Mouse (Mus musculus) CH12.LX (cell line): ENCODE data around the gene Iqschfp. TPM values are rescaled to one million over a fixed set of nuclear protein-coding genes. Genes with fewer than 3 reads are reported as not detected.

Experiments
- DNase-seq: peaks from one replicate; pipeline ENCODE4 v3.0.0-alpha.2; 2013; ENCODE audit errors: extremely low read depth
- H3K27ac ChIP-seq: 2 replicates; pipeline ENCODE4 v1.5.1; 2012; ENCODE audit warnings: low read depth, mild to moderate bottlenecking, control low read depth, moderate library complexity; ENCODE audit not compliant: insufficient read depth
- H3K27me3 ChIP-seq: replicated peaks from 2 replicates; pipeline ENCODE3; 2012; ENCODE audit warnings: inconsistent platforms
- H3K36me3 ChIP-seq, 2 experiments: replicated peaks in 1 of 2; 2 replicates each; pipeline versions ENCODE3 to v1.6.1; 2012; ENCODE audit warnings: inconsistent platforms in 1 of 2, low read length in 1 of 2, mild to moderate bottlenecking in 1 of 2, mixed read lengths in 1 of 2, moderate library complexity in 1 of 2; ENCODE audit not compliant: control insufficient read depth in 1 of 2, insufficient read depth in 1 of 2
- H3K4me1 ChIP-seq, 2 experiments: 2 replicates each; pipeline ENCODE4 v1.6.1; 2012; ENCODE audit warnings: inconsistent platforms in 1 of 2, moderate library complexity in 1 of 2; ENCODE audit not compliant: insufficient read depth in 2 of 2, control insufficient read depth in 1 of 2
- H3K4me2 ChIP-seq: 2 replicates; pipeline ENCODE4 v1.6.1; 2012; ENCODE audit warnings: low read depth, mild to moderate bottlenecking, control low read depth; ENCODE audit not compliant: poor library complexity, insufficient read depth, severe bottlenecking
- H3K4me3 ChIP-seq, 3 experiments: fragments of 150-350 bp in 1 of 3; sonication (generic) in 1 of 3; replicated peaks in 1 of 3; 2 replicates each; pipeline versions ENCODE3 to v1.5.1; 2011 to 2012; ENCODE audit warnings: low read depth in 2 of 3, low read length in 2 of 3, mild to moderate bottlenecking in 2 of 3, moderate library complexity in 2 of 3, control low read depth in 1 of 3, improper control_type of control experiment in 1 of 3, inconsistent platforms in 1 of 3, mixed read lengths in 1 of 3; ENCODE audit not compliant: poor library complexity in 1 of 3
- H3K79me2 ChIP-seq: replicated peaks from 2 replicates; pipeline ENCODE4 v1.6.1; 2012; ENCODE audit warnings: mild to moderate bottlenecking, moderate library complexity; ENCODE audit not compliant: control insufficient read depth, poor library complexity, insufficient read depth, severe bottlenecking; ENCODE audit errors: extremely low read depth
- H3K9ac ChIP-seq: 2 replicates; pipeline ENCODE4 v1.6.1; 2012; ENCODE audit warnings: low read depth, mild to moderate bottlenecking, control low read depth, moderate library complexity; ENCODE audit not compliant: insufficient read depth
- H3K9me3 ChIP-seq: replicated peaks from 2 replicates; pipeline ENCODE3; 2012; ENCODE audit warnings: low read length, inconsistent platforms, mixed read lengths
- E2F4 ChIP-seq: IDR thresholded peaks from 2 replicates; pipeline ENCODE4 v1.6.1; 2011; ENCODE audit warnings: low read depth, low read length, improper control_type of control experiment; ENCODE audit not compliant: insufficient replicate concordance
- ELF1 ChIP-seq: IDR thresholded peaks from 2 replicates; pipeline ENCODE4 v1.6.1; 2014; ENCODE audit warnings: low read depth, mild to moderate bottlenecking, inconsistent platforms, low read length, improper control_type of control experiment
- ETS1 ChIP-seq: conservative IDR thresholded peaks from 2 replicates; pipeline ENCODE4 v1.6.1; 2012; ENCODE audit warnings: low read depth, mild to moderate bottlenecking, inconsistent platforms, low read length, improper control_type of control experiment, moderate library complexity
- JUN ChIP-seq: IDR thresholded peaks from 2 replicates; pipeline ENCODE4 v1.6.1; 2011; ENCODE audit warnings: low read depth, mild to moderate bottlenecking, low read length, improper control_type of control experiment, moderate library complexity; ENCODE audit not compliant: insufficient read depth
- JUND ChIP-seq: conservative IDR thresholded peaks from 2 replicates; pipeline ENCODE4 v1.6.1; 2011; ENCODE audit warnings: low read depth, low read length, improper control_type of control experiment
- MAZ ChIP-seq: IDR thresholded peaks from 2 replicates; pipeline ENCODE4 v1.6.1; 2012; ENCODE audit warnings: low read depth, mild to moderate bottlenecking, inconsistent platforms, low read length, improper control_type of control experiment, moderate library complexity
- MEF2A ChIP-seq: IDR thresholded peaks from 2 replicates; pipeline ENCODE4 v1.6.1; 2014; ENCODE audit warnings: low read depth, mild to moderate bottlenecking, inconsistent platforms, low read length, improper control_type of control experiment, borderline replicate concordance
- MYC ChIP-seq: IDR thresholded peaks from 2 replicates; pipeline ENCODE4 v1.6.1; 2011; ENCODE audit warnings: low read depth, mild to moderate bottlenecking, improper control_type of control experiment, low read length
- PAX5 ChIP-seq: IDR thresholded peaks from 2 replicates; pipeline ENCODE4 v1.6.1; 2012; ENCODE audit warnings: low read length, inconsistent platforms, mixed read lengths
- POLR2A ChIP-seq: IDR thresholded peaks from 2 replicates; pipeline ENCODE4 v1.6.1; 2011; ENCODE audit warnings: low read depth, mild to moderate bottlenecking, improper control_type of control experiment, low read length
- RAD21 ChIP-seq: IDR thresholded peaks from 2 replicates; pipeline ENCODE4 v1.6.1; 2011; ENCODE audit warnings: low read depth, mild to moderate bottlenecking, low read length, improper control_type of control experiment, moderate library complexity
- SIN3A ChIP-seq: IDR thresholded peaks from 2 replicates; pipeline ENCODE4 v1.6.1; 2012; ENCODE audit warnings: low read length, improper control_type of control experiment, inconsistent platforms
- SMC3 ChIP-seq: IDR thresholded peaks from 2 replicates; pipeline ENCODE4 v1.6.1; 2011; ENCODE audit warnings: low read depth, low read length, improper control_type of control experiment
- UBTF ChIP-seq: IDR thresholded peaks from 2 replicates; pipeline ENCODE4 v1.6.1; 2012; ENCODE audit warnings: low read depth, mild to moderate bottlenecking, inconsistent platforms, low read length, improper control_type of control experiment, moderate library complexity
- ZC3H11A ChIP-seq: IDR thresholded peaks from 2 replicates; pipeline ENCODE4 v1.6.1; 2012; ENCODE audit warnings: low read depth, mild to moderate bottlenecking, inconsistent platforms, low read length, improper control_type of control experiment
- ZNF384 ChIP-seq: IDR thresholded peaks from 2 replicates; pipeline ENCODE4 v1.6.1; 2012; ENCODE audit warnings: low read depth, low read length, improper control_type of control experiment, inconsistent platforms
- dilution Hi-C: fragments of 300-500 bp; cut with MboI; formaldehyde crosslinking; loops from 2 replicates; pipeline ENCODE4 v1.14.3; 2020; ENCODE audit warnings: low sequenced_read_pairs; ENCODE audit not compliant: extremely low pct_unique_long_range_greater_than_20kb, extremely low pct_ligation_motif_present
- in situ Hi-C: fragments of 300-500 bp; cut with MboI; formaldehyde crosslinking; loops from 3 replicates; pipeline ENCODE4 v1.14.3; 2019; ENCODE audit warnings: low sequenced_read_pairs, low pct_ligation_motif_present, low pct_unique_long_range_greater_than_20kb, mixed read lengths
- polyA plus RNA-seq: library from polyadenylated mRNA; unstranded; fragments of >175 nt; gene quantifications from 2 replicates; pipeline ENCODE4 v1.2.1, GENCODE M21; 2012; ENCODE audit warnings: low read depth; ENCODE audit not compliant: insufficient read length
- total RNA-seq, 2 experiments: library from RNA; depleted of rRNA; stranded (reverse); fragments of 300-350 nt in 1 of 2; fragments of >200 nt in 1 of 2; gene quantifications; 2 replicates each; pipeline ENCODE4 v1.2.3; 2012 to 2014

Iqschfp gene
- total and polyA plus RNA-seq, 3 experiments = 0.13 to 0.25 TPM; not detected in 1

GRCm38 (mm10) chr3:68576431-68576830, 684.4 kb downstream of the Iqschfp start:
- Histone ChIP-seq H3K79me2 (no peaks in the 10 kb centered on the region), H3K36me3 (no peaks in the 10 kb centered on the region), H3K4me2 (no peak overlapping the region), H3K9me3 (no peaks in the 10 kb centered on the region), H3K27ac (no peak overlapping the region), H3K4me3 (no peak overlapping the region), H3K4me1 (no peaks in the 10 kb centered on the region; a peak in 1 of 4 replicates), H3K9ac (no peak overlapping the region), H3K27me3 (no peaks in the 10 kb centered on the region)
- DNase-seq = no peak
- in situ Hi-C loops (no loop called here), dilution Hi-C loops (no loop called here)
- TF ChIP-seq PAX5 (no peak), MAZ (no peak), MEF2A (no peak), ZC3H11A (no peak), POLR2A (no peak), ETS1 (no peak)

- no peaks in the 10 kb centered on the region for H3K36me3 ChIP-seq
- no peak for DNase-seq
- in situ Hi-C loops (no loop called here), dilution Hi-C loops (no loop called here)
- no peaks in the 10 kb centered on the region for H3K27me3 ChIP-seq
- H3K4me2 ChIP-seq = no peak overlapping the region
- no peak for TF ChIP-seq MAZ
- H3K27ac ChIP-seq = no peak overlapping the region
- H3K4me3 ChIP-seq = no peak overlapping the region
- no peaks in the 10 kb centered on the region; a peak in 1 of 4 replicates for H3K4me1 ChIP-seq
- H3K9me3 ChIP-seq = no peaks in the 10 kb centered on the region
- H3K9ac ChIP-seq = no peak overlapping the region
- H3K79me2 ChIP-seq = no peaks in the 10 kb centered on the region
Observed at GRCm38 (mm10) chr3:68576948-68577347, 684.9 kb downstream of the Iqschfp start.

GRCm38 (mm10) chr3:68581591-68581990, 689.6 kb downstream of the Iqschfp start:
- H3K4me1 ChIP-seq = no peaks in the 10 kb centered on the region; a peak in 1 of 4 replicates
- no peak overlapping the region for H3K9ac ChIP-seq
- H3K4me2 ChIP-seq = no peak overlapping the region
- no peak overlapping the region for H3K4me3 ChIP-seq
- no peak overlapping the region for H3K27ac ChIP-seq
- no peaks in the 10 kb centered on the region for H3K79me2 ChIP-seq
- TF ChIP-seq MEF2A (no peak), ZC3H11A (no peak), RAD21 (no peak), SMC3 (no peak), ELF1 (no peak), ZNF384 (no peak), MAZ (no peak), POLR2A (no peak), MYC (no peak), E2F4 (no peak), JUN (no peak), JUND (no peak), PAX5 (no peak), UBTF (no peak), SIN3A (no peak)
- TF ChIP-seq, all 38 proteins: peak for 0
- dilution Hi-C loops = no loop called here
- DNase-seq = no peak
- no peaks in the 10 kb centered on the region for H3K9me3 ChIP-seq
- no peaks in the 10 kb centered on the region for H3K36me3 ChIP-seq
- in situ Hi-C loops = no loop called here
- no peaks in the 10 kb centered on the region for H3K27me3 ChIP-seq
